Mouse (Mus musculus) stomach, postnatal 0 days (tissue): ENCODE measurements around the gene Aym1. TPM values are rescaled to one million over a fixed set of nuclear protein-coding genes. Genes with fewer than 3 reads are reported as not detected.
"Not testable (repeated sequence)": the region's sequence is repeated elsewhere in the genome, so short reads cannot be mapped to it uniquely, and the experiment has no call there.

ENCODE experiments used
- ATAC-seq: fragments of 200-750 bp; cut with Nextera tagmentation; 2 replicates; pipeline ENCODE4 v1.8.0; 2017; ENCODE audit not compliant: low FRiP score, low TSS enrichment
- DNase-seq: peaks from one replicate; pipeline ENCODE4 v3.0.0-alpha.2; 2016; ENCODE audit warnings: low spot score
- H3K27ac ChIP-seq: fragments of 300-500 bp; sonication (generic); replicated peaks from 2 replicates; pipeline ENCODE4 v1.5.1; 2014; ENCODE audit warnings: mild to moderate bottlenecking, control low read depth
- H3K27me3 ChIP-seq: fragments of 300-500 bp; sonication (generic); 2 replicates; pipeline ENCODE4 v1.6.1; 2014; ENCODE audit warnings: low read length; ENCODE audit not compliant: control insufficient read depth, insufficient read depth
- H3K36me3 ChIP-seq: fragments of 300-500 bp; sonication (generic); 2 replicates; pipeline ENCODE4 v1.6.1; 2014; ENCODE audit warnings: low read length, mixed read lengths; ENCODE audit not compliant: control insufficient read depth, insufficient read depth
- H3K4me1 ChIP-seq: fragments of 300-500 bp; sonication (generic); replicated peaks from 2 replicates; pipeline ENCODE4 v1.6.1; 2014; ENCODE audit warnings: antibody characterized with exemption; ENCODE audit not compliant: control insufficient read depth, insufficient read depth
- H3K4me2 ChIP-seq: fragments of 300-500 bp; sonication (generic); replicated peaks from 2 replicates; pipeline ENCODE4 v1.6.1; 2014; ENCODE audit warnings: low read depth, mild to moderate bottlenecking, control low read depth, moderate library complexity
- H3K4me3 ChIP-seq: fragments of 300-500 bp; sonication (generic); 2 replicates; pipeline ENCODE4 v1.5.1; 2014; ENCODE audit warnings: low read depth, low read length, control low read depth
- H3K9ac ChIP-seq: fragments of 300-500 bp; sonication (generic); 2 replicates; pipeline ENCODE4 v1.6.1; 2014; ENCODE audit warnings: mild to moderate bottlenecking, low read length, control low read depth, mixed read lengths
- H3K9me3 ChIP-seq: fragments of 300-500 bp; sonication (generic); 2 replicates; pipeline ENCODE4 v1.6.1; 2016; ENCODE audit warnings: low read length; ENCODE audit not compliant: control insufficient read depth
- CTCF ChIP-seq: IDR thresholded peaks from 2 replicates; pipeline ENCODE4 v1.5.1; 2016; ENCODE audit warnings: antibody characterized with exemption, low read depth, mild to moderate bottlenecking, moderate library complexity
- EP300 ChIP-seq: optimal IDR thresholded peaks from 2 replicates; pipeline ENCODE3; 2016; ENCODE audit warnings: antibody characterized with exemption
- WGBS: fragments of 180-500 bp; shearing (Covaris S2); extraction: QIAGEN DNeasy Blood & Tissue Kit; methylation state at CpG from one replicate; pipeline ENCODE4 v1.1.7; 2014; 5-methylcytosine and 5-hydroxymethylcytosine counted together
- polyA plus RNA-seq: library from polyadenylated mRNA; unstranded; fragments of >200 nt; fragmentation: Nextera tagmentation; extraction: Ambion mirVana; gene quantifications from 2 replicates; pipeline ENCODE4 v1.2.1, GENCODE M21; 2015

Aym1 gene
- polyA plus RNA-seq, 1 experiment from 2014 or later, result not detected

DNA sequence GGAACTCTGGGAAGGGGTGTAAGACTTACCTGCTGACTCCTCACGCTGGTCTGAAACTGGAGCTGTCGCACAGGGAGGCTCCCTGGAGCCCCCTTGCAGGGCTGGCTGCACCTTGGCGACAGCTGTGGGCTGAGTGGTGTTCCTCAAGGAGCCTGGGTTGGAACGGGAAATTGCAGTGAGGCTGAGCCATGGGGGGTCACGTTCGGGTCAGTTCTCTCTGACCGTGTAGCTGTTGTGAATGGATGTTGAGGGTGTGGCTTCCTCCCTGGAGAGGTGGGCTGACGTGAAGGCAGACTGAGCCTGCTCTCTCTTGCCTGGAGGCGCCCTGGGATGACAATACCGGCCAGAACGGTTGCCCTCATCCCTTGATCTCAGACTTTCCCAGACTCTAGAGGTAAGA lies 1.7 kb downstream of the Aym1 start:
- Histone ChIP-seq H3K4me3 (no peak overlapping the region), H3K4me2 (no peak overlapping the region), H3K36me3 (no peaks in the 10 kb centered on the region), H3K9ac (no peak overlapping the region), H3K27ac (no peak overlapping the region), H3K9me3 (no peaks in the 10 kb centered on the region), H3K4me1 (no peaks in the 10 kb centered on the region), H3K27me3 (no peaks in the 10 kb centered on the region)
- ATAC-seq (no peak), DNase-seq (no peak)
- TF ChIP-seq EP300, result no peak
- no peak for TF ChIP-seq CTCF
- 7% methylated on average over 11 of the region's 11 CpGs for WGBS

DNA sequence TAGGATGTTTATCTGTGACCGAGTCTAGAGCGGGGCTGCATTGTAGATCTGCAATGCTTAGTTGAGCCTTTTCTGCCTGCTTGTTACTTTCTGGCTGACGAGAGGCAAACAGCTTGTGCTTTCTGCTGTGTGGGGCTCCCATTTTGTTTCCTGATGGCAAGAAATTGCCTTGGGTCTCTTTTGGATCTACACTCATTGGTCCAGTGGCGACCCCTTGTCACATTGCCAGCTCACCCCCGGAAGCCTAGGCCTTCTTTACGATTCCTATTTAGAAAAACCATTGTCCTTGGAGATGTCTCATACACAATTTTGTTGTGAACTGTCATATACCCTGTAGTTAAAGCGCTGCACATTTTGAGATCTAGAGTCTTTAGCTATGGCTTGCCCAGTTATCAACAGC lies 4.2 kb downstream of the Aym1 start:
- 68% methylated on average over 7 of the region's 7 CpGs for WGBS
- Histone ChIP-seq H3K36me3 (no peaks in the 10 kb centered on the region), H3K4me3 (no peak overlapping the region), H3K9ac (no peak overlapping the region), H3K9me3 (no peaks in the 10 kb centered on the region), H3K27ac (no peak overlapping the region), H3K4me1 (no peaks in the 10 kb centered on the region), H3K4me2 (no peak overlapping the region), H3K27me3 (no peaks in the 10 kb centered on the region)
- ATAC-seq (no peak), DNase-seq (no peak)
- TF ChIP-seq CTCF (no peak), EP300 (no peak)

DNA sequence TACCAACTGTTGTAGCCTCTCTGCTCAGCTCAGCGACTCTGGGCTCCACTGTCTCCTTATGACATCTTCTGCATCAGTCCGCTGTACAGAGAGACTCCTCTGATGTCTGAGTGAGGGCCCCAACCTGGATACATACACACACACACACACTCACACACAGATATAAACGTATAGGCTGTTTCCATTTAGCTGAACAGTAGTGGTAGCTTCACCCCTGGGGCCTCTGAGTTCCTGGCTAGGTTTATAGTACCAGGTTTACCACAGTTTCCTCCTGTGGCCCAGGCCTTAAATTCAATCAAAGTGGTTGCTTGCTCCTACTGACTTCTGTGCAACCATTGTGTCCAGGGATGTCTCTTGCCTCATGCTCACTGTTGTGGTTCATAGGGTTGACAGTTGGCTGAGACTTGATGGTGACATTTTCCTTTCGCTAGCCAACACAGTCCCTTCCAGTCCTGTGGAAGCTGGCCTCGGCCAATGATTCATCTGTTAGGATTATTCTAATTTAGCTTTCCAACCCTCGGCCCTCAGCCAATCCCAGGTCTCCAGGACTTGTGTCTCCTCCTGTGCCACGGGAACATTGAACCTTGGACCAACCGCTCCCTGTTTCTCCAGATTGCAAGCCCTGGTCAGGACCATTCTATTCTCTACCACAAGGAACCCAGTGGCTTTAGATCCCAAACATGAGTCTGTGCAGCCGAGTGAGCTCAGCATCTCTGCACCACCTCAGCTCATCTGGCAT lies 5.3 kb downstream of the Aym1 start:
- Histone ChIP-seq H3K4me3 (no peak overlapping the region), H3K27ac (no peak overlapping the region), H3K27me3 (no peaks in the 10 kb centered on the region), H3K9me3 (no peaks in the 10 kb centered on the region), H3K9ac (no peak overlapping the region), H3K4me1 (no peaks in the 10 kb centered on the region), H3K4me2 (no peak overlapping the region), H3K36me3 (no peaks in the 10 kb centered on the region)
- WGBS, result 70% methylated on average over 9 of the region's 9 CpGs
- peak; percentile 61 for DNase-seq
- peak; percentile 86; the same call in 1 of the 2 replicates for ATAC-seq
- TF ChIP-seq EP300, result no peak
- no peak for TF ChIP-seq CTCF

DNA sequence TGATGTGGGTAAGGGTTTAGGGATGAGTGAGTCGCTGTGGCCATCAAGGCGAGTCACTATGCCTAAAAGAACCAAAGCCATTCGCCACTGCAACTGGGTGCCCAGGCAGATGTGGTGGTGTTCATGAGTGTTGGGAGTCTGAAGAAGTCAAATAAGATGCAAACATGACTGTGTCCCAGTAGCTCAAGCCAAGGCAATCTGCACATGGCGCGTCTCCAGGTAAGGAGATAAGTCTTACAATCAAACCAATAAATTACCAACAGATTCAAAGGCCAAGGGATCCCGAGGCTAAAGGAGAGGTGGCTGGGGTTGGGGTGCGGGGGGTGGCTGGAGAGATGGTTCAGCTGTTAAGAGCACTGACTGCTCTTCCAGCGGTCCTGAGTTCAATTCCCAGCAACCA lies 6.1 kb downstream of the Aym1 start:
- DNase-seq (no peak), ATAC-seq (no peak)
- 87% methylated on average over 8 of the region's 8 CpGs for WGBS
- Histone ChIP-seq H3K4me2 (no peak overlapping the region), H3K4me1 (no peaks in the 10 kb centered on the region), H3K27ac (no peak overlapping the region), H3K9me3 (no peaks in the 10 kb centered on the region), H3K27me3 (no peaks in the 10 kb centered on the region), H3K9ac (no peak overlapping the region), H3K4me3 (no peak overlapping the region), H3K36me3 (no peaks in the 10 kb centered on the region)
- TF ChIP-seq EP300 (no peak), CTCF (no peak)

DNA sequence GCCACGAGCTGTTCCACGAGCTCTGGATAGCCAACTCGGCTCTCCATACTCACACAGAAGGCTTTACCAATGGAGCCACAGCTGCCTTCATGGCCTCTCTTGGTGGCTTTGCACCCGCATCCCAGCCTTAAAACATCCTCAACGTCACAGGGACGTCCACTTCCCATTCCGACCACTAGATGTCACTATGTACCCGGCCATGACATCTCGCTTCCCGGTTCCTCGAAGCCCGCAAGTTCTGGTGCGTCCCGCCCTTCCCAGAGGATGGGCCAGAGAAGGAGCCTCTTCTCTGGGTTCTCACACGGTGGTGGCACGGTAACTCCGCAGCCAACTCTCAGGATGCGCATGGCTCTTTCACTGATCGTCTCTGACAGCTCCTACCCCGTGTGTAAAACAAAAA lies 8.8 kb downstream of the Aym1 start:
- Histone ChIP-seq H3K4me1 (no peaks in the 10 kb centered on the region), H3K4me3 (no peak overlapping the region), H3K27me3 (no peaks in the 10 kb centered on the region), H3K9ac (no peak overlapping the region), H3K9me3 (no peaks in the 10 kb centered on the region), H3K27ac (no peak overlapping the region), H3K36me3 (no peaks in the 10 kb centered on the region), H3K4me2 (no peak overlapping the region)
- DNase-seq (peak; percentile 81), ATAC-seq (peak; percentile 47; the same call in 1 of the 2 replicates)
- 5% methylated on average over 20 of the region's 20 CpGs for WGBS
- TF ChIP-seq CTCF (peak; percentile 97), EP300 (no peak)

DNA sequence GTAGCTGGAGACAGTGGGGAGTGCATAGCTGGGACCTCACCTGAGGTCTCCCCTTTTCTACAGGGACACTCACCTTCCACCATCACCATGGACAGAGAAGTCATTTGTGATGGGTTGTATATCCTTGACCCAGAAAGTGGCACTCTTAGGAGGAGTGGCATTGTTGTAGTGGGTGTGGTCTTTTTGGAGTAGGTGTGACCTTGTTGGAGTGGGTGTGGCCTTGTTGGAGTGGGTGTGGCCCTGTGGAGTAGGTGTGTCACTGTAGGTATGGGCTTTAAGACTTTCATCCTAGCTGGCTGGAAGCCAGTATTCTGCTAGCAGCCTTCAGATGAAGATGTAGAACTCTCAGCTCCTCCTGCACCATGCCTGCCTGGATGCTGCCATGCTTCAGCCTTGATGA lies 10.6 kb downstream of the Aym1 start:
- not testable (repeated sequence) for H3K9ac ChIP-seq, H3K27ac ChIP-seq, H3K27me3 ChIP-seq, ATAC-seq, H3K4me3 ChIP-seq, H3K4me1 ChIP-seq, H3K9me3 ChIP-seq, H3K36me3 ChIP-seq, DNase-seq, H3K4me2 ChIP-seq
